Mouse (Mus musculus) granulocyte monocyte progenitor cell, adult 5-6 weeks (primary cell): ENCODE measurements at regions not wholly inside any gene's neighbourhood (a gene's known extent, or its start where the extent isn't known, plus 50 kb on each side); places are given as distances from the start of the nearest gene placed in this dataset.

ENCODE experiments used
- ATAC-seq: replicated peaks from 2 replicates; pipeline ENCODE4 v1.8.0; 2016; ENCODE audit warnings: mild to moderate bottlenecking, moderate TSS enrichment, inconsistent platforms; ENCODE audit not compliant: poor library complexity, severe bottlenecking

DNA sequence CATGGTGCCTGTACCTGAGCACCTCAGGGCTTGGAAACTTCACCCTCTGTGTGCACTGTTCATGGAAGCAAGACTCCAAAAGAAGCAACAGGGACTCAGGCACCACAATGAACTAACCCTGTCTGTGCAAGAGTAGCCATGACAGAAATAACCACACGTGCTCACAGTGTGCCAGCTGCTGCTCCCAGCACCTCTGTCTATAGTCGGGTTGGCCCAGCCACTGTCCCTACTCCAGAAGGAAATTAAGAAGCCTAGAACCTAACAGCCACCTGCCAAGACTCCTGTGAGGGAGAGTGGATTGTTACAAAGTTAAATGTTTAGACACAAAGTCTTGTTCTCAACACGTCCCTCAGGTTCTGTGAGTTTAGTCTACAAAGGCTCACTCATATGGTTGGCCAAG is 102.7 kb upstream of the Tmem189 start:
- ATAC-seq: no peak

DNA sequence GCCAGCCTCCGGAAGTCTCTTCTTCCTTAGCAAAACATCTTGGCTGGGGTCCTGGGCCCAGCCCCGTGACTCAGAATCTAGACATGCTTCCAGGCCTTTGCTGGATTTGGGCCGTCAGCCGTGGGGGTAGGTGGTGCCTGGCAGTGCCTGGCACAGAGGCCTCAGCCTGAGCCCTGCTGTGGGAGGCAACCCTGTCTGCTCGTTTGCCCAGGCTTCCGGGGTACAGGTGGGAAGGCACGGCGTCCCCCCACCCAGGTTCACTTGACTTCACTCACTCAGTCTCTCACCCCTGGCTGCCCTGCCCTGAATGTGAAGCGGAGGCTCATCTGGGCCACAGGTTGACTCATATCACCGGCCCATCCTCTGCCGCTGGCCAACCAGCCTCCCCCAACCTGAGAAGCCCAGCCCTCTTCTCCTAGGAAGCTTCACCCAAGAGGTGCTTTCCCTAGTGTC is 99.9 kb upstream of the Tmem189 start:
- no peak for ATAC-seq

DNA sequence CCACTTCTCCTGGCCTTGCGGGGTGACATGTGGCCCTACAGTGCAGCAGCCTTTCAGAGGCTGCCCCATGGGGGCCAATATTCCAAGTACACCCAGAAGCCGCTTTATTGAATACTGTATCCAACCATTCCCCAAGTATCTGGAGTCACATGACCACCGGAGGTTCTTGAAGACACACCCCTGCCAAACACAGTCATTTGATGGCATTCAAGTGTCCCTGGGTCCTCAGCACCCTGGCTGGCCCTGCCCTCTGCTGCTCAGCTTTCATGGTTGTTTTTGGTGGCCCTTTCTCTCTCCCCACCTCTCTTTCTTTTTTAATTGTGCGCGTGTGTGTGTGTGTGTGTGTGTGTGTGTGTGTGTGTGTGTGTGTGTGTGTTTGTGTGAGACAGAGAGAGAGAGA is 97.3 kb upstream of the Tmem189 start:
- ATAC-seq: no peak

DNA sequence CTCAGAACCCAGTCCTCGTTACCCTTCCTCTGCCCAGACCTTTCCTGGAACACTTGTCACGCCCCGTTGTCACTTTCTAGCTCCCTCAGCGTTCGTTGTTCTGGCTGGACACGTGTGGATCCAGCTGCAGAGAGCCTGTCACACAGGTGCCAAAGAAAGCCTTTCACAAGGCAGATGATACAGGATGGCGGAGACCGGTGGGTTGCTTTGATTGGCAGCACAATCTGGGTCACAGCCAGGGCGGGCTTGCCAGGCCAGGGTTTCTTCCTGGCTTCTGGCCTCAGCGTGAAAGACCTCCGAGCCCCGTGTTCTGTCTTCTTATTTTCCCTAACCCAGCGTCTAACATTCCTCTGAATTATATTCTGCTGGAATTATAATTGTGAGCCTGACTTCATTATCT is 94.7 kb upstream of the Tmem189 start:
- no peak for ATAC-seq

DNA sequence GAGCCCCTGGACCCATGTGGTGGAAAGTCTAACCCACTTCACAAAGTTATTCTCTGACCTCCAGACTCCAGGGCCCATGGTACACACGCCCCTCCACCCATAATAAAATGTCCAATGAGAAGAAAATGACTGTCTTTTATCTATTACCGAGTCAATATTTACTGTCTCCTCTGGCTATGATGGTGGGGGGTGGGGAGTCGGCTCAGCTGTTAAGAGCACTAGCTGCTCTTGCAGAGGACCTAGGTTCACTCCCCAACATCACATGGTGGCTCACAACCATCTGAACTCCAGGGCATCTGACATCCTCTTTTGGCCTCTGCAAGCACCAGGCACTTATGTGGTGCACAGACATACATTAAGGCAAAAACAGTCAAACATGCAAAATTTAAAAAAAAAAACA is 93.8 kb upstream of the Tmem189 start:
- no peak for ATAC-seq

DNA sequence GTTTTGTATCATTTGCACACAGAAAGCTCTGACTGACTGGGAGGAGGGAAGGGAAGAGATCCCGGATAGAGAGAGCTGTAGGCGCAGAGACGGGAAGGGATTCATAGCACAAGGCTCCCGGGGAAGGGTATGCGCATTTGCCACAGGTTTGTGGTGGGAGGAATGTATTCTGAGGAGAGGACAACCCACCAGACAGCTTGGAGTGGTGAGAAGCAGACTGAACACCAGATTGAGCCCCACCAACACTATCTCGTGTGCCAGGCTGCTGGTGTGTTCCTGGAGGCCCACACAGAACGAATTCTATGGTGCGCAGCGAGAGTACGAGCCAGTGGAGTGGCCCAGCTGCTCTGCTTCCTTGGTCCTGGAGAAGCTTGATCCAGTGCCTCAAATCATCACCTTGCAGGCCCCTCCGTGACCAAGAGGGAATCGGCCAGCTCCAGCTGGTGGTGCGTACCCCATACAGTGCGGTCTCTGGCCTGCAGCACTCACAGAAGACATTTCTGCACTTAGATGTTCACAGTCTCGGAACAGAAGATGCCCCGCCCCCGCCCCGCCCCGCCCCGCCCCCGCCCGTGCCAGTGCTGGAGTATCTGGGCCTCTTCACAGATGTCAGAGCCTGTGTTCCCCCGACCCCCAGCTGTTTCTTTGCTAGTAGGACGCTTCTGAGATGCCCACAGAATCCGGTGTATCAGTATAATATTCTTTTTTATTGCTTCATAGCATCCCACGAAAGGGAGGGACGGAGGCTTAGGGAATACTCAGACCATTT is 92.8 kb upstream of the Tmem189 start:
- no peak for ATAC-seq

DNA sequence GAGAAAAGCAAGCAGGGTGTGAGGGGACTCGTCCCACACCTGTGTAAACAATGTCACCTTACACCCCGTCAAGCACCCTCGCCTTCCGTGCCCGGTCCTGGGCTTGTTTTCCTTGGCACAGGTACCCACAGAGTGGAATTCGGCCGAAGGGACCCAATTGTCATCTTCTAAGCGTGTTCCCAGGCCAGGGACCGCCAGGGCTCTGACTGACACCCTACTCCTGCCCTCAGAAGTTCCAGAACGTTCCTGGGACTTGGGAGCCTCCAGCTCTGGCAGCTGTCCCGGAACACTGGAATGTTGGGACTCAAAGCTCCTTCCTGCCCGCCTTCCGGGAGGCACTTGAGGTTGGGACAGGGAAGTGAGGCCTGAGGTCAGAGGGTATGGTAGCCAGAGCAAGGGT is 91.9 kb upstream of the Tmem189 start:
- ATAC-seq: no peak

DNA sequence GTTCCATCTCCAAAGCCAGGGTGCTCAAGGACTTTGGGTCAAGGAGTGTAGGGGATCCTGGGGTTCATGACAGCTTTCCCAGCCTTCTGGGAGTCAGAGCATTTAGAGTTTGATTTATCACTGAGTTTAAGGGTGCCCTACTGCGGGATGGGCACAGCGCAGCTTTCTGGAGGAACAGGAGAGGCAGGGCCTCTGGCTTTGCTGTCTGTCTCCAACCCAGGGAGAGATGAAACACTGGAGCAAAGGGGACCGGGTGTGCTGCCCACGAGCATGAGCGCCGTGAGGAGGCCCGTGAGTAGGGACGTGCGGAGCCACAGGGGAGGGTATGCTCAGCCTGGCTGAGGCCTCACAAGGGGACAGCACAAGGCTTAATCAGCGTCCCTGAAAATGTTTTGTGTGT is 89.1 kb upstream of the Tmem189 start:
- ATAC-seq: no peak

DNA sequence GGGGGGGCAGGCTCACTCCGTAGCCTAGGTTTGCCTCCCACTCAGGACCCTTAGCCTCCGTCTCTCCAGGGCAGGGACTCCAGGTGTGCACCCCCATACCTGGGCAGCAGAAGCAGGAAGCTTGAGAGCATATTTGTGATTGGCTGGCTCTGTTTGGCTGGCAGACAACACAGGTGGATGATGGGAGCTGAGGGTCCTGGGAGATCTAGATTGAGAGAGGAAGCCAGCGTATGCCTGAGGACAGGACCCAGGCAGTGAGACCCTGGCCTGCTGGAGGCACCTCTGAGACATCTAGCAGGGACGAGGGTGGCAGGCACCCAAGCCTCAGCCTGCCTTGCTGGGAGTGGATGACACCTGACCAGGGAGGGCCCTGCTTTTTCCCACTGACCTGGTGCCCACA is 88.6 kb upstream of the Tmem189 start:
- no peak; the same call in 1 of the 2 replicates for ATAC-seq

DNA sequence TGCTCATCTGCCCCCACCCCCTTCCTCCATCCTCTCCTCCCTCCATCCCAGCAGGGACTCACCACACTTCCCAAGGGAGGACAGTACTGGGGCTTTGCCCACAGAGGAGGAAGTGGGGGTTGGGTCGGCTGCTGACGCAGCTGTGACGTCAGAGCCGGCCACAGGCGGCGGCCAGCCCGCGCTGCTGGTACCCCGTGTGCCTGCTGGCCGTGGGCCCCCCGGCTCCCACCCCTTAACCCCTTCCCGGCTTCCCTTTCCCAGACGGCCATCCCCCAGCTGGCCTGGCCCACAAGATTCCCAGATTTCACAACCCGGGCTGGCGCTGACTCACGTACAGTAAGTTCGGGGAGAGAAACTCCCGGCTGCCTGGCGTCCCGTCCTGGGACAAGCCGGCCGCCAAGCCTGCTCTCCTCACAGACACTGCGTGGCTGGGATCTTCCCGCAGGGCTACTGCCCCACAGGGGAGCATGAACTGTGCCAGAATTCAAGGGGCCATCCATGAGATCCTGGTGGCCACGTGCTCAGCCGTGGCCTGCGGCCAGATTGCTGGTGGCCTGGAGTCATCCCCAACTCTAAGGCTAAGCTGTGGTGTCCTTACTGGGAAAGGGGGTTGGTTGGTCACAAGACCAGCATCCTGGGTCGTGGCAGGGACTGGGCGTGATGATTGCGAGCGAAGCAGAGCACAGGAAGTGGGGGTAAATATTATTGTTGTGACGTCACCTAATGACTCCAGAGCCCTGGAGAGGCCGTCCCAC is 87.9 kb upstream of the Tmem189 start:
- peak; percentile 49 for ATAC-seq

DNA sequence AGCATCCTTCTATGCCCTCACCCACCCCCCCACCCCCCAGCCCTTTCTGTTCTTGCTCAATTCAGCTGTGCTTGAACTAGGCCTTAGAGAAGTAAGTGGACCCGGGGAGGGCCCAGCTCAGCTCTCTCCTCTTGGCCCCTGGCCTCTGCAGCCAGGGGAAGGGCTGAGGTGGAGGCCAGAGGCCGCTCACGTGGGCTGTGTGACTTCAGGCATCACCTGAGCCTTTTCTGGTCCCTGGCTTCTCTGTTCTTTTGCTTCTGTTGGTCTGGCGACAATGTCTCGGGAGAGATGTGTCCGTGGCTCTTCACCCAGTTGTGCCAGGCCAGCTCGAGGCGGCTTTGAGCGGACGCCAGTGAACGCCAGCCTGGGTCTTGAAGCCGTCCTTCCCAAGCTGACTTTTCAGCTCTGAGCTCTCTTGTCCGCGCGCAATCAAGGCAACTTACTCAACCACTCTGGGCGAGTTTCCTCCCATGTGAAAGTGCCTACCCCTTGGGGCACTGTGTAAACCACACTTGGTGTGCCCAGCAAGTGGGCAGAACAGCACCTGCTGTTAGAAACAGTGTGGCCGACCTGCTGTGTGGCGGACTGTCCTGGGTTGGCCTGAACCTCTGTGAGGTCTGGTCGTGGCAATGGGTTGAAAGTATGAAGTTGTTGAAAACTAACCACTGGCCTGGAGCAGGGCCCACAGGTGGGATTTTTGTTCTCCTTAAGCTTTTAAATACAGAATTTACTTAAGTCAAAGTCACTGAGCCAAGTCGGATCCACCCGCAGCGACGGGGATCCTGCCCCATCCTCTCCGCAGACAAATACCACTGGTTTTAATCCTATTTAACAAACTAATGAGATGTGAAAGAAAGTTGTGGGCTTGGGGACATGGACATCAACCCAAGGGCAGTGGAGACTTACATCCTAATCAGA is 86.9 kb upstream of the Tmem189 start:
- 0 out of 2 replicates have a peak, but pooled peaks have one; percentile 1 for ATAC-seq

DNA sequence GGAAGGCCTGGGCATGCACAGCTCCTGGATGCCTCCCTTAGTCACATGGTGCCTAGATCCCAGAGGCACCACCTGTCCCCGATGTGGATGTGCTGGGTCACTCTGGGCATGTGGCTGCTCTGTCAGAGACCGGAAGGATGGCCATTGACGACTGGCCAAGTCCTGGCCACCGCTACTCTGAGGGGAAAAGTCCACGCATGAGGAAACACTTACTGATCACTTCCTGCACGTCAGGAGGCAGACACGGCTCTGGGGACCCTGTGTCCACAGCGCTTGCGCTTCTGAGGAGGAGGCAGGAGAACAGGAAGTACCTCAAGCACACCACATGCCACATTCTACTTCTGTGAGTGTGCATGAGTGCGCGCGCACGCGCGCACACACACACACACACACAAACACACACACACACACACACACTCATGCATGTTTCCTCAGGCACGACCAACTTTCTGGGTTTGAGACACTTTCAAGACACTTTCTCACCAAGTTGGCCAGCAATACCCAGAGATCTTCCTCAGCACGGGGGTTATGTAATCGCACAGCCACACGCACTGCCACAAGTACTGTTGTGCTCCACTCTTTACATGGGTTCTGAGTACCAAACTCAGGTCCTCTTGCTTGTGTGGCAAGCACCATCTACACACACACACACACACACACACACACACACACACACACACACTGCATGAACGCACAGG is 85.7 kb upstream of the Tmem189 start:
- peak; percentile 70 for ATAC-seq

DNA sequence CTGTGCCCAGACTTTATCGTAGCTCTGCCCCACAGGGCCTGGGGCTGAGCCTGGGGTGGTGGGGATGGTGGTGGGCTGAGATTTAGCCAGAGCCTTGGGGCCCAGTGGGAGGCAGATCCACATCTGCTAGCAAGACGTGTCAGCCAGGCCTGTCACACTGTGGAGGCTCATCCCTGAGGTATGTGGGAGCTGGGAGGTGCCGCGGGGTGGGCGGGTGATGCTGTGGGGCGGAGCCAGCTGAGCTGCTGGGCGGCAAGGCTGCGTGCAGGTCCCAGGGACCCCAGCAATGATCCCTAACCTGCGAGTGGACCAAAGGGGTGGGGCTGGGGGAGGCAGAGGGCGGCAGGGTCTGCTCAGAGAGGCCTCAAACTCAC is 85.2 kb upstream of the Tmem189 start:
- 0 out of 2 replicates have a peak, but pooled peaks have one; percentile 2 for ATAC-seq

DNA sequence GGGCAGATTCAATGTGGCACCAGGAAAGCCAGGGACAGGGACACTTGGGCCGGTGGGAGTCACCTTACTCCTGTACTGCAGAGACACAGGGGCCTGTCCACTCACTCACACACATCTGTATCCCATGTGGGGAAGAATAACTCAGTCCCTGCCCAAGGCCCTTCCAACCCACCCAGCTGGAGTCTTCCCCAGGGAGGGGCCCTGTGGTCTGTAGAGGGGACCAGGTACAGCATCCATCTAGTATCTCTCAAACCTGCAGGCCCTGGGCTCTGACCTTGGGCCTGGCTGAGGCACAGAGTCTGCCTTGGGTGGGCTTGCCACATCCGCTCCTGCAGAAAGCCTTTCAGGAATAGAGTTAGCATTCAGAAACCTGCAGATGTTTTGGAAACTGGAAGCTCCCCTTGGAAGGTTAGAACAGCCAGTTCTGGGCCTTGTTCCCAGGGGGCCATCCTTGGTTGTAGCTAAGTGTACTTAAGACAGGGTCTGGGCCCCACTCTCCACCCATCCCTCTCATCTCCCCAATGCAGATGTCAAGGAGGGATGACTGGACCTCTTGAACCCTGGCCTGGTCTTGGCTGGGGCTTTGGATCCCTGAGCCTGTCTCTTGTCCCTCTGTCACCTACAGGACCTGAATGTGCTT is 84.7 kb upstream of the Tmem189 start:
- no peak for ATAC-seq

DNA sequence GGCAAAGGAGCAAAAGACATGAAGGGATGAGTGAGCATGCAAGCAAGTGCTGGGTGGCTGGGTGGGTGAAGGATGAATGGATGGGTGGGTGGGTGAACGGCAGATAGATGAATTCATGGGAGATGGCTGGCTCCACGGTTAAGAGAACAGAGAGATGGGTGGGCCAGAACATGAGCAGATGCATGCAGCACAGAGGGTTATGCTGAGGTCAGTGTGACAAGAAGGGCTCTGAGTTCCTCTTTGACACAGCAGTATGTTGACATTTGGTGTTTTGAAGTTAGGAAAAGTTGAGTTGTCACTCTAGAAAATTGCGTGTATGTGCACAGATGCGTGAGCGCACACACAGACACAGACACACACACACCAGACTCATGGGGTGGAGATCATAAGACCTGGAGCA is 83.2 kb upstream of the Tmem189 start:
- ATAC-seq: 0 out of 2 replicates have a peak, but pooled peaks have one; percentile 2

DNA sequence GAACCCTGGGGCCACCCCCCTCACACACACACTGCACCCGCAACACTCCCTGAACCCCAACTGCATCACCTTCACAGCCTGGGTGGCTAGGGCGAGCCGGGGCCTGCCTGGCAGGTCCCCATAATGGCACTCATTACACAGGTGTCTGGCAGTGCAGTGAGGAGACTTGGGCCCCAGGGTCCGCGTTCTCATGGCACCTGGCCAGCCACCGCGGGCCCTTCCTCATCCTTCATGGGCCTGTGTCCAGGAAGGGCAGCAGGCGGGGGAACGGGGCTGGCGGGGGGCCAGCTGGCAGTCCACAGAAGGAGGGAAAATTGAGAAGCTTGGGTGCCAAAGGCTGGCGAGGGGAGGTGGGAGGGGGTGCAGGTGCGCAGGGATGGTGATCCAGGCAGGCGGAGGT is 78.3 kb upstream of the Tmem189 start:
- ATAC-seq: no peak

DNA sequence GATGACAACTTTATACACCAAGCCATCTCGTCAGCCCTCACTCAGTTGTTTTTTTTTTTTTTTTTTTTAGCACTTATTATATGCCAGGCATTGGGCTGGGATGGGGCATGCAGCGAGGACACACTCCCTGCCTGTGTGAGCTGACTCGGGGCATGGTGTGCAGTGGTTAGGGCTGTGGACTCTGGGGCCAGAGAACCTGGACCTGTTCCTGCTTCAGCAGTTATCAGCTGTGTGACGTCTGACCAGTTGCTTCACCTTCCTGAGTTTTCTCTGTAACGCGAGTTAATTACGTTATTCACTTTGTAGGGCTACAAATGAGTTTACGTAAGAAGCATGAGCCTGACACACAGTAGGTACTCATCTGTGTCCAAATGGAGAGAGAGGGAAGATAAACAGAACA is 77.7 kb upstream of the Tmem189 start:
- no peak for ATAC-seq

DNA sequence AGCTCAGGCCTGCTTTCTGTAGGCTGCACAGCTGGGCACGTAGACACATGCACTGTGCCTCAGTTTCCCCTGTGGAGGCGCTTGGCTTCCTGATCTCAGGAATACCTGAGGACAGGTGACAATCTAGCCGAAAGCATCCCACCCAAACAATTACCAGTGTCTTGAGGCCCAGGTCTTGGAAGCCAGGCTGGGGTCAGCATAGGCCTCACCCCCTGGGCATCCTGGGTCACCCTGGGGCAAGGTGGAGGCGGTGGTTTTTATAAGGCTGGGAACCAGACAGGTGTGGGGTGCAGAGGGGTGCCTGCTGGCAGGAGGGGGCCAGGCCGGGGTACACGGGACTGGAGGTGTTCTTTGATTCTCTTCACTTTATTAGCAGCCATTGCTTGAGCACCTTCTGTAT is 76.2 kb upstream of the Tmem189 start:
- no peak for ATAC-seq

DNA sequence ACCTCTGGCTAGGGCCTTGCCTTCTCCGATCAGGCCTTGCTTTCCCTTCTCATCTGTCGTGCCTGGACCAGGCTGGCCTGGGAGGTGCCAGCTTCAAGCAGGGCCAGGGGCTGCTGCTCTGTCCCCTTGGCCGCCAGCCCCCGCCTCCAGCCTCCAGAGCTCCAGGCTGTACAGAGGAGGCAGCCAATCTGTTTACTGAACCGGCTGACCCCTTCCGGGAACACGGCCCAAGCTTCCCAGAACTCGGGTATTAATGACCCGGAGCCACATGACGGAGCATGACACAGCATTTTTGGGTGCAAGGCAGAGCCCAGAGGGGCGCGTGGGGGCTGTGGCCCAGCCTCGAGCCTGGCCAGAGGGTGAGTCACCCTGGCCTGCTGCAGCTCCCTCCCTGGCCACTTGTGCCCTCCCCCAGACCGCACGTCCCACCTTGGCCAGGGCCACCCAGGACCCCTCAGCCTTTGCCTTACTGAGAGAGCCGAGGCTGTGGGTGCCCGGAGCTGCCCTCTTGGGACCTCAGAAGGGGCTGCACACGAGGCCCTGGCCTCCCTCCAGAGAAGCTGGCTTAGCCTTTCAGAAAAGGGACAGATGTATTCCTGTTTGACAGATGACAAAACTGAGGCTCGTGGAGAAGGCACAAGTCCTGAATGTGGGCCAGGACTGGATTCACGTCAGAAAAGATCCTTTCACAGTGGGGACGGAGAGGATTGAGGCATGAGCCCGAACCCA is 75.6 kb upstream of the Tmem189 start:
- peak; percentile 74 for ATAC-seq
